Mouse (Mus musculus) granulocyte monocyte progenitor cell, adult 5-6 weeks (primary cell): ENCODE measurements at regions not wholly inside any gene's neighbourhood (a gene's known extent, or its start where the extent isn't known, plus 50 kb on each side); places are given as distances from the start of the nearest gene placed in this dataset.

ENCODE experiments used
- ATAC-seq: replicated peaks from 2 replicates; pipeline ENCODE4 v1.8.0; 2016; ENCODE audit warnings: mild to moderate bottlenecking, moderate TSS enrichment, inconsistent platforms; ENCODE audit not compliant: poor library complexity, severe bottlenecking

GRCm38 (mm10) chr10:81996742-81997536 is 51.0 kb upstream of the Zfp873 start:
- peak; percentile 99 for ATAC-seq
